Mouse (Mus musculus) MEL-GATA-1-ER (cell line): ENCODE data around the gene Rab4b.
A peak's percentile ranks its signal among the peaks of the same experiment; 100 is the strongest.

Experiments used
- DNase-seq: peaks from one replicate; pipeline ENCODE4 v3.0.0-alpha.2; 2012; ENCODE audit warnings: low read depth; ENCODE audit errors: extremely low read depth

Gene Rab4b

GRCm38 (mm10) chr7:27160921-27161320 is 17.8 kb downstream of the Rab4b start:
- DNase-seq, result no peak

DNA sequence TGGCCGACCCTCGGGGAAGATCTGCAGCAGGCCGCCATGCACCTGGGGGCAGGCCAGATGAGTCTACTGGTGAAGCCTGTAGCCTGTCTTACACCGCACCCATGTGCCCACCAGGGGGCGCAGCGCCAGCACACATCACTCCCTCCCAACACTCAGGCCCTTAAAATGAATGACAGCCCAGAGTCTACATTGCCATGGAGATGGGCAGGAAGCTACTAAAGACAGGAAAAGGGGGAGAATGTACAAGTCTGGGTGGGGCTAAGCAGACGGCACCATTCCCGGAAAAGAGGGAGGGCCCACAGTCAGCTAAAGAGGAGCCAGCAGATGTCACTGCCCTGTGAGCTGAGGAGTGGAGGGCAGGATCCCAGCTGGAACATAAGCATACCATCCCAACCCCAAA is 18.8 kb downstream of the Rab4b start:
- DNase-seq, result peak; percentile 63

GRCm38 (mm10) chr7:27159256-27159655 is 19.4 kb downstream of the Rab4b start:
- no peak for DNase-seq

DNA sequence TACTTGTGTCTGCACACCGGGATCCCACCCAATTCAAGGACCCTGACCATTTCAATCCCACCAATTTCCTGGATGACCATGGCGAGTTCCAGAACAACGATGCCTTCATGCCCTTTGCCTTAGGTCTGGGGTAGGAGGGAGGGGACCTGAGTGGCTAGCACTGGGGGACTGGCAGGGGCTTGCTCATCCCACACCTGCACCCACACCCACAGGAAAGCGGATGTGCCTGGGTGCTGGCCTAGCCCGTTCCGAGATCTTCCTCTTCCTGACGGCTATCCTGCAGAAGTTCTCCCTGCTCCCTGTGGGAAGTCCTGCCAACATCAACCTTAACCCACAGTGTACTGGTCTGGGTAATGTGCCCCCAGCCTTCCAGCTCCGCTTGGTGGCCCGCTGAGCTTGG is 20.5 kb downstream of the Rab4b start:
- DNase-seq, result no peak

DNA sequence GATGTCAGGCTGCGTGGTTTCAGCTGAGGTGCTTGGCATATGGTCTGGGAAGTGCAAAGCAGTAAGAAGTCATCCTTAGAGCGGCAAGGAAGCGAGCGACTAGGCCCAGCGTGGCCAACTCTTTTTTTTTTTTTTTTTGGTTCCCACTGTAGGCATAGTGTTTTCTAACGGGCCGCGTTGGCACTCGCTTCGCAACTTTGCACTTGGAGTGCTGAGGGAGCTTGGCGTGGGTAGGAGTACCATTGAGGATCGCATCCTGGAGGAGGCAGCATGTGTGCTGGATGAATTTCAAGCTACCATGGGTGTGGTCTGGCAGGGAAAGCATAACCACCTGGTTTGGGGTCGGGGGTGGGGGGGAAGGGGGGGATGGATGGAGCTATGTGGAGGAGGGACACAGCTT is 22.7 kb downstream of the Rab4b start:
- DNase-seq, result no peak

GRCm38 (mm10) chr7:27153205-27153764 is 25.4 kb downstream of the Rab4b start, which contains the start of gene Cyp2t4:
Gene Cyp2t4 (plus strand): TSS chr7:27153714.
- DNase-seq, result no peak

DNA sequence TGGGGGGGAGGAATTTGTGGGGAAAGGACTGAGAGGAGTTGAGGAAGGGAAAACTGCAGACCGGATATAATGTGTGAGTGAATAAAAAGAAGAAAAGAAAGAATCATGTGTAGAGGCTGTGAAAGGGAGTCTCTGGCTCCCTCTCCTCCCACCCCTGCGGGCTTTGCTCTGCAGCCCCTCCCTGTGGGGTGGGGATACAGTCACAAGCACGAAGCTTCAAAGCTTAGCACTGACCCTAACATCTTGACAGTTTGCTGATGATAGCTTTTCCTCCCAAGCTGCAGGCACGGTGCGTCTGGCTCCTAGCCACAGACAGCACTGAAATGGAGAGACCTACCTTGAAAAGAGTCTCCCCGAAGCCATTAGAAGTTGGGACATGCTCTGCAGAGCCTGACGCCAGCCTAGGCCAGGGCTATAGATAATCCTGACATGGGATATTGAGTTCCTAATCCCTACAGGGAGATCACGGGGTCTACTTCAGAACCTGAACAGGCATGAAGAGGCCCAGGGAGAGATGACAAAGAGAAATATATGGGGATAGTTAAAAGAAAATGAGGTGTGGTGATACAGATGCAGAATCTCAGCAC is 42.2 kb downstream of the Rab4b start:
- no peak for DNase-seq

GRCm38 (mm10) chr7:27133757-27134156 is 44.9 kb downstream of the Rab4b start:
- no peak for DNase-seq

DNA sequence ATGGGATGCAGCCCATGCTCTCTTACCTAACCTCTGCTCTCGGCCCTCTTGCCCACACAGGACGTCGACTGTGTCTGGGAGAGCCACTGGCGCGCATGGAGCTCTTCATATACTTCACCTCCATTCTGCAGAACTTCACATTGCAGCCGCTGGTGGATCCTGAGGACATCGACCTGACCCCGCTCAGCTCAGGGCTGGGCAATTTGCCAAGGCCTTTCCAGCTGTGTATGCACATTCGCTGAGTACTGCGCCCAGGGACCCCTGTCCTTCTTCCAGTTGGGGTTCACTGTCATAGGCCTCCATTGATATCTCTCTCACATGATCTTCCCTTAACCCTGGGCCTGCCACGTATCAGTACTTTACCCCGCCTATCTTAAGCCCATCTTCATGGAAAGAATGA is 45.5 kb downstream of the Rab4b start:
- no peak for DNase-seq

DNA sequence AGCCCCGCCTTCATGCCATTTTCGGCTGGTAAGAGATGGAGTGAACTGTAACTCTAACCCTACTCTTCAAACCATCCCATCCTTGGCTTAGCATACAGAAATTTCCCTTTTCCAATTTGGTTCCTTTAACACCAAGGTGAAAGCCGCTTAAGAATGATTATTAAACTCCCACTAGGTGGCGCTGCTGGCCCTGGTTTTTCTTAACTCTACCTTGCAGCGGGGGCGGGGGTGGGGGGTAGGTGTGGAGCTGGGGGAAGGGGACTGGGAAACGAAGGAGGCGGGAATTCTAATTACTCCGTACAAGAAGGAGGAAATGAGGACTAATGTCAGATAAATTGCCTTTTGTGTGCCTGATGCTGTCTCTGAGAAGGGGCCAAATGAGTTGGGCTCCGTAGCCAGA is 46.1 kb downstream of the Rab4b start:
- DNase-seq, result peak; percentile 33

- DNase-seq, result no peak
Observed at GRCm38 (mm10) chr7:27131387-27131786, 47.3 kb downstream of the Rab4b start.

DNA sequence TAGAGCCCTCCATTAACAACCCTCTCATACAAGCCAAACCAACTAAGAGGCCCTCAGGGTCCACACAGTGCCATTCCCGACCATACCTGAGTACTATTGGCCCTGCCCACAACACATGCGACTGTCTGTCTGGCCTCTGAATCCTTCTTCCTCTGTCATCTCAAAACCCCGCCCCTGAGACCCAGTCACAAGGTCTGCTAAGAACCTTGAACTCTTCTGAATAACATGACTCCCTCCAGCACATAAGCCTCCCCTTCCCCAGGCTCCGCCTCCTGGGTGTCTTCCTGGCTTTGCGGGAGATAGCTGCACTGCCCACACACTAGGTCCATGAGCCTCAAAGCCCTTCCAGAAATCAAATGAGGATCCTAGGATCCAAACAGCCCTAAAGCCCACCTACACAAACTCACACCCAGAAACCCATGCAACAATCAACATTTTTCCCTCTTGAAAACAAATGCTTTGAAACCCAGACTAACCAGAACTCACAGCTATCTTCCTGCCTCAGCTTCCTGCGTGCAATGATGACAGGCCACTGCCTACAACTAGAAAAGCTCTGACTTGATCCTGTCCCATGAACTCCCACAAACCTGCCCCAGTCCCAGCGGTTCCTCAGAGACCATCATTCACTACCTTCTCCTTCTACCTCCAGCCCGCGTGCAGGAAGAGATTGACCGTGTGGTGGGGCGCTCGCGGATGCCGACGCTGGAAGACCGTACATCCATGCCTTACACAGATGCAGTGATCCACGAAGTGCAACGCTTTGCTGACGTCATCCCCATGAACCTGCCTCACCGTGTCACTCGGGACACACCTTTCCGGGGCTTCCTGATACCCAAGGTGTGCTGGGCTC is 48.0 kb downstream of the Rab4b start:
- no peak for DNase-seq

- DNase-seq, result no peak
Observed at GRCm38 (mm10) chr7:27129811-27130210, 48.9 kb downstream of the Rab4b start.

DNA sequence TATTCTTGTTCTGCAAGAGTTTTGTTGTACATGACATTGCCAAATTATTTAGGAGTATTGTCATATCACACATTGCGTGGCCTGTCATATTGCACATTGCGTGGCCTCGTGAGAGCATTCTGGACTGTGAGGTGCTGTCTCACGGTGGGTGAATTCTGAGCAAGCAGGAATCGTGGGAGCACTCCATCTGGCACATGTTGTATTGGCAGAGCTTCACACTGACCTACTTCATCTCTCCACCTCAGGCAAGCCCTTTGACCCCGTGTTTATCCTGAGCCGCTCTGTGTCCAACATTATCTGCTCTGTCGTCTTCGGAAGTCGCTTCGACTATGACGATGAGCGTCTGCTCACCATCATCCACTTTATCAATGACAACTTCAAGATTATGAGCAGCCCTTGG is 49.8 kb downstream of the Rab4b start:
- DNase-seq, result no peak

DNA sequence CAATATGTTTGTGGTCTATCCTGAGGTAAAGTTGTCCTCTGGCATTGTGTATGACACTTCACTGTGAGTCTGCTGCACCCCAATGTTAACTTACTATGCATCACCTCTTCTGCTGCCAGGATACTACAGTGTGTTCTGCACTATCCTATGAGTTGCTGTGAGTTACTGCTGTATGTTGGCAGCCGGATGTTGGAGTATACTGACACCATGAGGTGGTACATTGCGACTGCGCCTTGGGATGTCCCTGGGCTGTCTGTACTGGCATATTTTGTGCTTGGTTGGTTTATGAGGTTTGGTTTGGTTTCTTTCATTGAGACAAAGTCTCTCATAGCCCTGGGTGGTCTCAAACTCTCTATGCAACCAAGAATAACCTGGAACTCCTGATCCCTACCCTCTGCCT is 50.5 kb downstream of the Rab4b start:
- DNase-seq, result no peak

DNA sequence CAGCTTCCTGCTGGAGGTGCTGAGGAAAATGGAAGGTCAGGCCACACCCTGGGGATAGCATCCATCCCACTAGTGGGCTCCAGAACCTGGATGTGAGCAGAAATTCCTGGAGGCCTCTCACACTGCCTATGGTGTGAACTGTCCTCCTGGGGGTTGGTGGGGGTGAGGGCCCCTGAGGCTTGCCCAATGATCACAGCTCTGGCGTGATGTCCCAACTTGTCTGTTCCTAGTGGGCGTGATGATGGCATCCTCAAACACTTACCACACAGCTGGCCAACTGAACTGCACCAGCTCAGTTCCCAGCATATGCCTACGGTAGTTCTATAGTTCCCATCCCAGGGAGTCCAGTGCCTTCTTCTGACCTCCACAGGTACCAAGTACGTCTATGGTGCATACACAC is 53.7 kb downstream of the Rab4b start:
- DNase-seq, result no peak

GRCm38 (mm10) chr7:27124305-27124832 is 54.3 kb downstream of the Rab4b start:
- no peak for DNase-seq

DNA sequence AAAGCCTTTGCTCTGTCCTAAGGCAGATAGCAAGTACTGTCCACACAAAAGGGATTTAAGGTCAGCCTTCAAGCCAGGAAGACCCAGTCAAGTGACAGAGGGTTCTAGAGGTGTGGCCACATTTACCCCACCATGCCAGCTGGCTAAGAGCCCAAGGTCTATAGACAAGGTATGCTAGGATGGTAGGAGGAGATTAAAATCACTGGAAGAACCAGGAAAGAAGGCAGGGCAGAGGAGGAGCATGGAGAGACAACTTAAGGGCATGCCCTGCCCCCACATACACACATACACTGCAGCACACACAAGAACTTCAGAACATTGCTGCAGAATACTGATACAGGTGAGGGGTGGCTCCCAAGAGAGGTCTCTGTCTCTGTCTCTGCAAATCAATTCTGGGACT is 59.0 kb downstream of the Rab4b start, which contains the start of gene Cyp2f2:
Gene Cyp2f2 (plus strand): TSS at position 234 of the 400 bp plus-strand sequence.
- no peak for DNase-seq
